In genomic region chr9:66646226-66646625, GRCm38 (mm10) we compare ENCODE assay signal across 9 mouse cellular contexts. TPM values are rescaled to one million over a fixed set of nuclear protein-coding genes. Genes with fewer than 3 reads are reported as not detected.
DNase-seq lines count a peak whose midpoint lies in the region; ATAC-seq and TF ChIP-seq lines count a peak whose summit lies in the region.
"Had no signal": no experiment of that assay in that cellular context is flagged by ENCODE, and none has a peak within 500 bp of the region (broad histone marks: within the 10 kb centered on the region; RNA-seq: fewer than 3 reads in every experiment).

No protein-coding gene starts in this region.

- peaks cover 0 to 4% of the 10 kb centered on the region in 2 experiments; a peak in 1 of 4 replicates for H3K36me3 ChIP-seq in MEL (ENCODE audit: control insufficient read depth in 1 of 2, insufficient read depth in 2 of 2, low read length in 2 of 2)
- no peaks in the 10 kb centered on the region for H3K36me3 ChIP-seq in forebrain, postnatal 0 days (ENCODE audit: insufficient read depth)

- peak overlapping the region; percentile 25 to 39; a peak in 2 of 4 replicates for H3K4me3 ChIP-seq in MEL (ENCODE audit: control insufficient read depth in 1 of 2, insufficient read depth in 1 of 2, low read depth in 2 of 2, low read length in 2 of 2)
- H3K4me3 ChIP-seq in forebrain, postnatal 0 days (ENCODE audit: low read depth, low read length) = no peak overlapping the region
- no peak overlapping the region for H3K4me3 ChIP-seq in lung, adult 2 months (replicated peaks; ENCODE audit: extremely low read depth, low read depth, low read length)
- H3K4me3 ChIP-seq: megakaryocyte, embryonic 14.5 days had no signal

- DNase-seq in MEL (ENCODE audit: low read depth, low spot score) = peak; percentile 82
- peak; percentile 92 to 97 for DNase-seq in cerebellum, adult 18-20 months
- peak; percentile 88 for DNase-seq in forebrain, postnatal 0 days
- DNase-seq in heart, postnatal 4 days = peak; percentile 94
- peak; percentile 83 to 94 for DNase-seq in layer of hippocampus, adult 18-20 months (ENCODE audit: low spot score in 2 of 2)
- peak; percentile 85 for DNase-seq in lung, adult 2 months
- peak; percentile 87 for DNase-seq in ovary, postnatal 14 days (ENCODE audit: low spot score)
- peak; percentile 83 for DNase-seq in thymus, postnatal 0 days (ENCODE audit: low spot score)

- peak; percentile 92 for TF ChIP-seq RAD21 in MEL (IDR thresholded peaks at IDR 0.05; ENCODE audit: low read depth, low read length)

- no peak for TF ChIP-seq POLR2A in MEL (IDR thresholded peaks at IDR 0.05; ENCODE audit: control insufficient read depth in 1 of 2, insufficient read depth in 1 of 2, low read depth in 1 of 2, low read length in 2 of 2, poor library complexity in 1 of 2)
- no peak for TF ChIP-seq POLR2A in lung, adult 2 months (IDR thresholded peaks at IDR 0.05; ENCODE audit: borderline replicate concordance, extremely low read depth, low read depth, low read length)

- H3K9me3 ChIP-seq in MEL (replicated peaks; ENCODE audit: insufficient read depth, low read length) = no peaks in the 10 kb centered on the region
- no peaks in the 10 kb centered on the region for H3K9me3 ChIP-seq in forebrain, postnatal 0 days (ENCODE audit: low read length)
- H3K9me3 ChIP-seq: megakaryocyte, embryonic 14.5 days had no signal

- H3K4me2 ChIP-seq in forebrain, postnatal 0 days (ENCODE audit: low read depth) = no peak overlapping the region

- no peak for TF ChIP-seq EP300 in MEL (IDR thresholded peaks at IDR 0.05; ENCODE audit: low read depth in 1 of 2, low read length in 2 of 2)

- peak; percentile 88 for ATAC-seq in forebrain, postnatal 0 days

- no peaks in the 10 kb centered on the region for H3K79me2 ChIP-seq in MEL (ENCODE audit: control insufficient read depth, insufficient read depth, low read length, poor library complexity)

- peak; percentile 90 to 97 (median 96) for TF ChIP-seq CTCF in MEL (IDR thresholded peaks at IDR 0.05 in 2 of 3, conservative IDR thresholded peaks at IDR 0.05 in 1 of 3; ENCODE audit: control insufficient read depth in 1 of 3, insufficient read depth in 1 of 3, low read depth in 2 of 3, low read length in 3 of 3, poor library complexity in 1 of 3, severe bottlenecking in 1 of 3)
- TF ChIP-seq CTCF in forebrain, postnatal 0 days (IDR thresholded peaks at IDR 0.05; ENCODE audit: low read depth) = peak; percentile 89
- TF ChIP-seq CTCF in lung, adult 2 months (IDR thresholded peaks at IDR 0.05; ENCODE audit: insufficient read depth, low read length) = peak; percentile 89

- H3K9ac ChIP-seq in MEL (ENCODE audit: control insufficient read depth, low read depth, low read length, poor library complexity, severe bottlenecking) = peak overlapping the region; percentile 33
- no peak overlapping the region for H3K9ac ChIP-seq in forebrain, postnatal 0 days

- WGBS in forebrain, postnatal 0 days = 16% methylated on average over 7 of the region's 7 CpGs
- 11% methylated on average over 7 of the region's 7 CpGs for WGBS in lung, adult 2 months

- H3K27me3 ChIP-seq in MEL (ENCODE audit: control insufficient read depth in 1 of 2, insufficient read depth in 2 of 2, low read length in 2 of 2) = no peaks in the 10 kb centered on the region
- H3K27me3 ChIP-seq in forebrain, postnatal 0 days (ENCODE audit: insufficient read depth, low read length) = no peaks in the 10 kb centered on the region

- H3K4me1 ChIP-seq in MEL (ENCODE audit: control insufficient read depth in 1 of 2, insufficient read depth in 2 of 2, low read length in 2 of 2) = peaks cover 0 to 10% of the 10 kb centered on the region in 2 experiments; a peak in 2 of 4 replicates
- H3K4me1 ChIP-seq in forebrain, postnatal 0 days (ENCODE audit: insufficient read depth) = peaks cover 4% of the 10 kb centered on the region
- no peaks in the 10 kb centered on the region for H3K4me1 ChIP-seq in lung, adult 2 months (ENCODE audit: control insufficient read depth, insufficient read depth, low read length)

- H3K27ac ChIP-seq in MEL (ENCODE audit: control insufficient read depth, low read depth, low read length) = no peak overlapping the region
- H3K27ac ChIP-seq in forebrain, postnatal 0 days (ENCODE audit: low read depth, low read length) = no peak overlapping the region

TF ChIP-seq in MEL, 35 proteins besides CTCF, POLR2A, EP300 and RAD21:
- TF ChIP-seq NRF1 (IDR thresholded peaks at IDR 0.05; ENCODE audit: insufficient read depth, low read depth, low read length, poor library complexity, severe bottlenecking) = no peak
- peak; percentile 85 for TF ChIP-seq MAX (IDR thresholded peaks at IDR 0.05; ENCODE audit: low read length)
- TF ChIP-seq TCF12 (IDR thresholded peaks at IDR 0.05; ENCODE audit: low read depth, low read length) = no peak
- TF ChIP-seq RCOR1 (IDR thresholded peaks at IDR 0.05; ENCODE audit: low read depth, low read length) = no peak
- TF ChIP-seq MXI1 (IDR thresholded peaks at IDR 0.05; ENCODE audit: low read depth, low read length) = no peak; the same call in 1 of the 2 replicates
- 0 out of 2 replicates have a peak, but pooled peaks have one; percentile 21 for TF ChIP-seq SIN3A (IDR thresholded peaks at IDR 0.05; ENCODE audit: low read length)
- no peak for TF ChIP-seq BHLHE40 (IDR thresholded peaks at IDR 0.05; ENCODE audit: borderline replicate concordance, low read depth, low read length)
- TF ChIP-seq SMC3 (IDR thresholded peaks at IDR 0.05; ENCODE audit: low read depth, low read length) = peak; percentile 85
- TF ChIP-seq MYC (IDR thresholded peaks at IDR 0.05; ENCODE audit: low read depth, low read length) = peak; percentile 93
- TF ChIP-seq USF1 (IDR thresholded peaks at IDR 0.05; ENCODE audit: low read depth, low read length) = peak; percentile 62
- TF ChIP-seq ZNF384 (IDR thresholded peaks at IDR 0.05; ENCODE audit: low read depth, low read length) = no peak
- no peak for TF ChIP-seq ELF1 (IDR thresholded peaks at IDR 0.05; ENCODE audit: low read depth, low read length)
- no peak for TF ChIP-seq MYB (IDR thresholded peaks at IDR 0.05; ENCODE audit: low read depth, low read length)
- TF ChIP-seq ZC3H11A (IDR thresholded peaks at IDR 0.05; ENCODE audit: low read depth, low read length) = peak; percentile 81

RNA-seq across cellular contexts. Expression of gene Usp3, which starts 53.3 kb away (rescaled TPM):
- total RNA-seq in MEL (2012; rRNA removed) = 9.8 and 11.7 TPM in 2 replicates
- polyA plus RNA-seq in MEL (2012; ENCODE audit: insufficient read depth in 1 of 2, insufficient read length in 2 of 2, low read depth in 1 of 2, low replicate concordance in 2 of 2, missing spikeins in 1 of 2) = 100 to 1,000 TPM in 1 of 2 experiments, 10 to 100 TPM in 1; 22.0 to 534 TPM
- total RNA-seq in forebrain, postnatal 0 days (2014; rRNA removed) = 46.3 and 59.7 TPM in 2 replicates
- 55.1 and 55.2 TPM in 2 replicates for polyA plus RNA-seq in forebrain, postnatal 0 days (2015; fragmentation: Nextera tagmentation; extraction: Ambion mirVana)
- 10 to 100 TPM; 45.8 to 48.5 TPM for total RNA-seq in heart, postnatal 4 days (2021)
- total RNA-seq in layer of hippocampus, adult 18-20 months (2021) = 10 to 100 TPM; 38.7 to 42.0 TPM
- polyA plus RNA-seq in lung, adult 2 months (2012; rRNA removed) = 10.8 and 15.6 TPM in 2 replicates
- 154 and 168 TPM in 2 replicates for polyA plus RNA-seq in thymus, postnatal 0 days (2015; fragmentation: Nextera tagmentation; extraction: Ambion mirVana)

Comparison
In these comparisons a context has a peak if more than half of its experiments do, and no peak if none do; other contexts are left out.
1. H3K4me3 ChIP-seq: peak in MEL (2 of 2); none in forebrain, postnatal 0 days (single experiment) and lung, adult 2 months (single experiment).
2. Peak in every context shown above with its lines, with median percentiles within 50 percentile points of each other: DNase-seq and CTCF ChIP-seq.